Mouse (Mus musculus) megakaryocyte, embryonic 14.5 days (primary cell): ENCODE measurements at regions not wholly inside any gene's neighbourhood (a gene's known extent, or its start where the extent isn't known, plus 50 kb on each side); places are given as distances from the start of the nearest gene placed in this dataset.

ENCODE experiments used
- FLI1 ChIP-seq: IDR thresholded peaks from 2 replicates; pipeline ENCODE4 v1.6.1; 2012; ENCODE audit warnings: low read length, inconsistent platforms, mixed read lengths
- GATA1 ChIP-seq: IDR thresholded peaks from 3 replicates; pipeline ENCODE4 v1.6.1; 2012; ENCODE audit warnings: mixed read lengths, low read length, inconsistent platforms, borderline replicate concordance

GRCm38 (mm10) chr3:70105561-70105960 lies 98.1 kb downstream of the Otol1 start:
- TF ChIP-seq GATA1 (no peak), FLI1 (no peak)
